Mouse (Mus musculus) R1 (cell line): ENCODE results near the gene Lim2.

Experiments
- DNase-seq: peaks from one replicate; pipeline ENCODE4 v3.0.0-alpha.2; 2018; ENCODE audit warnings: low read depth, low spot score

The Lim2 gene

GRCm38 (mm10) chr7:43443917-43444293 lies 16.4 kb downstream of the Lim2 start, which contains the start of the genes Etfb and Gm45233:
TSS of gene Etfb (plus strand) at chr7:43444083.
TSS of gene Gm45233 (plus strand) at chr7:43444128.
- DNase-seq, result peak; percentile 99

GRCm38 (mm10) chr7:43447801-43448200 lies 20.3 kb downstream of the Lim2 start:
- no peak for DNase-seq

GRCm38 (mm10) chr7:43448246-43448645 lies 20.8 kb downstream of the Lim2 start:
- no peak for DNase-seq

- DNase-seq, result no peak
Measured at GRCm38 (mm10) chr7:43449811-43450210, 22.3 kb downstream of the Lim2 start.

- no peak for DNase-seq
Measured at GRCm38 (mm10) chr7:43451726-43452125, 24.3 kb downstream of the Lim2 start.

- DNase-seq, result peak; percentile 75
Measured at GRCm38 (mm10) chr7:43452609-43453008, 25.1 kb downstream of the Lim2 start.

- no peak for DNase-seq
Measured at GRCm38 (mm10) chr7:43453599-43454355, 26.3 kb downstream of the Lim2 start.

GRCm38 (mm10) chr7:43454371-43454770 lies 26.9 kb downstream of the Lim2 start:
- no peak for DNase-seq

GRCm38 (mm10) chr7:43462851-43463250 lies 35.4 kb downstream of the Lim2 start, which contains the start of gene Vsig10l:
TSS of gene Vsig10l (plus strand) at chr7:43463151.
- DNase-seq, result no peak

- no peak for DNase-seq
Measured at GRCm38 (mm10) chr7:43463976-43464375, 36.5 kb downstream of the Lim2 start.

- DNase-seq, result no peak
Measured at GRCm38 (mm10) chr7:43464864-43465343, 37.4 kb downstream of the Lim2 start.

GRCm38 (mm10) chr7:43465344-43466098 lies 38.1 kb downstream of the Lim2 start:
- peak; percentile 97 for DNase-seq

- peak; percentile 87 for DNase-seq
Measured at GRCm38 (mm10) chr7:43466099-43466694, 38.7 kb downstream of the Lim2 start.

- DNase-seq, result peak; percentile 73
Measured at GRCm38 (mm10) chr7:43470373-43470772, 42.9 kb downstream of the Lim2 start.

- DNase-seq, result peak; percentile 84
Measured at GRCm38 (mm10) chr7:43475706-43476105, 48.2 kb downstream of the Lim2 start.

GRCm38 (mm10) chr7:43476376-43476775 lies 48.9 kb downstream of the Lim2 start:
- peak; percentile 21 for DNase-seq

GRCm38 (mm10) chr7:43481191-43481590 lies 53.7 kb downstream of the Lim2 start:
- DNase-seq, result no peak

GRCm38 (mm10) chr7:43482090-43482716 lies 54.7 kb downstream of the Lim2 start:
- no peak for DNase-seq

- peak; percentile 52 for DNase-seq
Measured at GRCm38 (mm10) chr7:43483236-43483635, 55.8 kb downstream of the Lim2 start.
